Mouse (Mus musculus) neural tube, embryonic 12.5 days (tissue): ENCODE results near the gene Ntrk3. TPM values are rescaled to one million over a fixed set of nuclear protein-coding genes. Genes with fewer than 3 reads are reported as not detected.

Experiments used
- ATAC-seq: fragments of 200-750 bp; cut with Nextera tagmentation; 2 replicates; pipeline ENCODE4 v1.8.0; 2017; ENCODE audit warnings: low read depth, mild to moderate bottlenecking, moderate TSS enrichment, moderate library complexity; ENCODE audit not compliant: low FRiP score
- H3K27ac ChIP-seq: fragments of 300-500 bp; sonication (generic); 2 replicates; pipeline ENCODE4 v1.5.1; 2016
- H3K27me3 ChIP-seq: fragments of 300-500 bp; sonication (generic); replicated peaks from 2 replicates; pipeline ENCODE4 v1.6.1; 2016; ENCODE audit warnings: mild to moderate bottlenecking
- H3K36me3 ChIP-seq: fragments of 300-500 bp; sonication (generic); 2 replicates; pipeline ENCODE4 v1.6.1; 2016; ENCODE audit warnings: mild to moderate bottlenecking
- H3K4me1 ChIP-seq: fragments of 300-500 bp; sonication (generic); 2 replicates; pipeline ENCODE4 v1.6.1; 2016
- H3K4me2 ChIP-seq: fragments of 300-500 bp; sonication (generic); replicated peaks from 2 replicates; pipeline ENCODE4 v1.6.1; 2016; ENCODE audit warnings: mild to moderate bottlenecking
- H3K4me3 ChIP-seq: fragments of 300-500 bp; sonication (generic); 2 replicates; pipeline ENCODE4 v1.5.1; 2016
- H3K9ac ChIP-seq: fragments of 300-500 bp; sonication (generic); 2 replicates; pipeline ENCODE4 v1.6.1; 2016; ENCODE audit warnings: mild to moderate bottlenecking
- H3K9me3 ChIP-seq: fragments of 300-500 bp; sonication (generic); 2 replicates; pipeline ENCODE4 v1.6.1; 2016; ENCODE audit warnings: mild to moderate bottlenecking
- WGBS: fragments of 180-500 bp; shearing (Covaris S2); methylation state at CpG from one replicate; pipeline ENCODE4 v1.1.7; 2016; 5-methylcytosine and 5-hydroxymethylcytosine counted together
- polyA plus RNA-seq: library from polyadenylated mRNA; unstranded; fragments of >200 nt; fragmentation: Nextera tagmentation; extraction: Ambion mirVana; gene quantifications from 2 replicates; pipeline ENCODE4 v1.2.1, GENCODE M21; 2016

Gene Ntrk3
- polyA plus RNA-seq, 1 experiment from 2014 or later = 17.6 TPM

GRCm38 (mm10) chr7:78483729-78484128, 254.1 kb downstream of the Ntrk3 start:
- Histone ChIP-seq H3K27me3 (no peaks in the 10 kb centered on the region), H3K36me3 (no peaks in the 10 kb centered on the region), H3K27ac (no peak overlapping the region), H3K9me3 (no peaks in the 10 kb centered on the region), H3K4me3 (no peak overlapping the region), H3K4me2 (no peak overlapping the region), H3K4me1 (no peaks in the 10 kb centered on the region), H3K9ac (no peak overlapping the region)
- WGBS = 83% methylated on average over 3 of the region's 3 CpGs
- no peak for ATAC-seq

- WGBS = 80% methylated on average over 2 of the region's 2 CpGs
These were observed 254.8 kb downstream of the Ntrk3 start for GRCm38 (mm10) chr7:78483061-78483460.

GRCm38 (mm10) chr7:78478881-78479280, 258.9 kb downstream of the Ntrk3 start:
- Histone ChIP-seq H3K36me3 (no peaks in the 10 kb centered on the region), H3K4me1 (no peaks in the 10 kb centered on the region), H3K4me3 (no peak overlapping the region), H3K27me3 (no peaks in the 10 kb centered on the region), H3K9me3 (no peaks in the 10 kb centered on the region), H3K4me2 (no peak overlapping the region), H3K9ac (no peak overlapping the region), H3K27ac (no peak overlapping the region)
- 87% methylated on average over 2 of the region's 2 CpGs for WGBS
- ATAC-seq = no peak

More at GRCm38 (mm10) chr7:78483061-78483460, 254.8 kb downstream of the Ntrk3 start:
- no peak overlapping the region for H3K4me3 ChIP-seq
- no peaks in the 10 kb centered on the region for H3K9me3 ChIP-seq
- H3K9ac ChIP-seq = no peak overlapping the region
- no peak for ATAC-seq
- no peak overlapping the region for H3K4me2 ChIP-seq
- no peaks in the 10 kb centered on the region for H3K27me3 ChIP-seq
- no peak overlapping the region for H3K27ac ChIP-seq
- H3K36me3 ChIP-seq = no peaks in the 10 kb centered on the region
- no peaks in the 10 kb centered on the region for H3K4me1 ChIP-seq

- H3K4me1 ChIP-seq = no peaks in the 10 kb centered on the region
- 78% methylated on average over 4 of the region's 4 CpGs for WGBS
- ATAC-seq = peak; percentile 44; the same call in 1 of the 2 replicates
- H3K27ac ChIP-seq = no peak overlapping the region
- H3K4me3 ChIP-seq = no peak overlapping the region
- no peaks in the 10 kb centered on the region for H3K9me3 ChIP-seq
- H3K9ac ChIP-seq = no peak overlapping the region
- H3K36me3 ChIP-seq = no peaks in the 10 kb centered on the region
- no peaks in the 10 kb centered on the region for H3K27me3 ChIP-seq
- no peak overlapping the region for H3K4me2 ChIP-seq
These were observed 266.1 kb downstream of the Ntrk3 start for GRCm38 (mm10) chr7:78471755-78472154.

- Histone ChIP-seq H3K36me3 (no peaks in the 10 kb centered on the region), H3K27me3 (no peaks in the 10 kb centered on the region), H3K4me1 (no peaks in the 10 kb centered on the region), H3K9ac (no peak overlapping the region), H3K4me3 (no peak overlapping the region), H3K9me3 (no peaks in the 10 kb centered on the region), H3K4me2 (no peak overlapping the region), H3K27ac (no peak overlapping the region)
- WGBS = 97% methylated on average over 1 of the region's 1 CpGs
- ATAC-seq = no peak
These were observed 266.5 kb downstream of the Ntrk3 start for GRCm38 (mm10) chr7:78471270-78471669.

- H3K27me3 ChIP-seq = no peaks in the 10 kb centered on the region
- H3K9ac ChIP-seq = no peak overlapping the region
- no peaks in the 10 kb centered on the region for H3K9me3 ChIP-seq
- H3K4me2 ChIP-seq = no peak overlapping the region
- H3K4me1 ChIP-seq = no peaks in the 10 kb centered on the region
- H3K27ac ChIP-seq = no peak overlapping the region
- peaks cover 17% of the 10 kb centered on the region; the same call in 1 of the 2 replicates for H3K36me3 ChIP-seq
- ATAC-seq = no peak
- 82% methylated on average over 5 of the region's 5 CpGs for WGBS
- H3K4me3 ChIP-seq = no peak overlapping the region
These were observed 275.2 kb downstream of the Ntrk3 start for GRCm38 (mm10) chr7:78462605-78463004.

GRCm38 (mm10) chr7:78459021-78459420, 278.8 kb downstream of the Ntrk3 start:
- 91% methylated on average over 1 of the region's 1 CpGs for WGBS
- no peak overlapping the region for H3K27ac ChIP-seq
- no peak overlapping the region for H3K4me2 ChIP-seq
- no peaks in the 10 kb centered on the region for H3K27me3 ChIP-seq
- no peaks in the 10 kb centered on the region for H3K4me1 ChIP-seq
- no peak overlapping the region for H3K4me3 ChIP-seq
- no peak overlapping the region for H3K9ac ChIP-seq
- peaks cover 17% of the 10 kb centered on the region; the same call in 1 of the 2 replicates for H3K36me3 ChIP-seq
- no peak for ATAC-seq
- no peaks in the 10 kb centered on the region for H3K9me3 ChIP-seq

- H3K27me3 ChIP-seq = no peaks in the 10 kb centered on the region
- ATAC-seq = no peak
- H3K27ac ChIP-seq = no peak overlapping the region
- WGBS = 80% methylated on average over 2 of the region's 2 CpGs
- no peaks in the 10 kb centered on the region for H3K4me1 ChIP-seq
- no peak overlapping the region for H3K4me3 ChIP-seq
- no peaks in the 10 kb centered on the region; the same call in 1 of the 2 replicates for H3K36me3 ChIP-seq
- no peaks in the 10 kb centered on the region for H3K9me3 ChIP-seq
- H3K9ac ChIP-seq = no peak overlapping the region
- no peak overlapping the region for H3K4me2 ChIP-seq
These were observed 286.1 kb downstream of the Ntrk3 start for GRCm38 (mm10) chr7:78451666-78452065.

- no peaks in the 10 kb centered on the region for H3K27me3 ChIP-seq
- no peak overlapping the region for H3K27ac ChIP-seq
- no peak overlapping the region for H3K4me3 ChIP-seq
- WGBS = 94% methylated on average over 6 of the region's 6 CpGs
- H3K9ac ChIP-seq = no peak overlapping the region
- no peaks in the 10 kb centered on the region for H3K4me1 ChIP-seq
- no peaks in the 10 kb centered on the region for H3K9me3 ChIP-seq
- ATAC-seq = no peak
- H3K4me2 ChIP-seq = no peak overlapping the region
- H3K36me3 ChIP-seq = no peaks in the 10 kb centered on the region; the same call in 1 of the 2 replicates
These were observed 287.8 kb downstream of the Ntrk3 start for GRCm38 (mm10) chr7:78449909-78450592.

- Histone ChIP-seq H3K27me3 (no peaks in the 10 kb centered on the region), H3K4me2 (no peak overlapping the region), H3K9me3 (no peaks in the 10 kb centered on the region), H3K4me3 (no peak overlapping the region), H3K4me1 (no peaks in the 10 kb centered on the region), H3K36me3 (no peaks in the 10 kb centered on the region; the same call in 1 of the 2 replicates), H3K9ac (no peak overlapping the region), H3K27ac (no peak overlapping the region)
- ATAC-seq = no peak
- WGBS = 82% methylated on average over 2 of the region's 2 CpGs
These were observed 289.0 kb downstream of the Ntrk3 start for GRCm38 (mm10) chr7:78448841-78449240.

- H3K27me3 ChIP-seq = no peaks in the 10 kb centered on the region
- ATAC-seq = no peak
- H3K4me2 ChIP-seq = no peak overlapping the region
- H3K27ac ChIP-seq = no peak overlapping the region
- H3K9me3 ChIP-seq = no peaks in the 10 kb centered on the region
- H3K9ac ChIP-seq = no peak overlapping the region
- H3K36me3 ChIP-seq = no peaks in the 10 kb centered on the region
- no peak overlapping the region for H3K4me3 ChIP-seq
- no peaks in the 10 kb centered on the region for H3K4me1 ChIP-seq
- 85% methylated on average over 5 of the region's 5 CpGs for WGBS
These were observed 294.3 kb downstream of the Ntrk3 start for GRCm38 (mm10) chr7:78443373-78444036.

GRCm38 (mm10) chr7:78441706-78442105, 296.1 kb downstream of the Ntrk3 start:
- no peak overlapping the region for H3K4me2 ChIP-seq

GRCm38 (mm10) chr7:78440896-78441295, 296.9 kb downstream of the Ntrk3 start:
- Histone ChIP-seq H3K4me3 (no peak overlapping the region), H3K4me2 (no peak overlapping the region), H3K9ac (no peak overlapping the region), H3K9me3 (no peaks in the 10 kb centered on the region), H3K27me3 (no peaks in the 10 kb centered on the region), H3K4me1 (no peaks in the 10 kb centered on the region), H3K36me3 (no peaks in the 10 kb centered on the region), H3K27ac (no peak overlapping the region)
- WGBS = 83% methylated on average over 3 of the region's 3 CpGs
- ATAC-seq = no peak

More at GRCm38 (mm10) chr7:78441706-78442105, 296.1 kb downstream of the Ntrk3 start:
- no peak for ATAC-seq
- Histone ChIP-seq H3K27me3 (no peaks in the 10 kb centered on the region), H3K9me3 (no peaks in the 10 kb centered on the region), H3K9ac (no peak overlapping the region), H3K36me3 (no peaks in the 10 kb centered on the region), H3K4me3 (no peak overlapping the region), H3K27ac (no peak overlapping the region), H3K4me1 (no peaks in the 10 kb centered on the region)
